Mouse (Mus musculus) C2C12 (cell line): Measurements from ENCODE around the gene Ptpn21.

Source experiments
- CEBPB ChIP-seq: IDR thresholded peaks from one replicate; pipeline ENCODE4 v1.6.1; 2011; ENCODE audit warnings: low read depth, mild to moderate bottlenecking, control low read depth, moderate library complexity
- CTCF ChIP-seq: IDR thresholded peaks from one replicate; pipeline ENCODE4 v1.5.1; 2011; ENCODE audit not compliant: control insufficient read depth, insufficient read depth, insufficient read length
- FOSL1 ChIP-seq: IDR thresholded peaks from one replicate; pipeline ENCODE4 v1.8.0; 2011; ENCODE audit warnings: mild to moderate bottlenecking, low read length; ENCODE audit not compliant: poor library complexity, insufficient read depth, severe bottlenecking
- MAX ChIP-seq: IDR thresholded peaks from one replicate; pipeline ENCODE4 v1.6.1; 2011; ENCODE audit warnings: mild to moderate bottlenecking, control low read depth
- MYOD1 ChIP-seq: IDR thresholded peaks from one replicate; pipeline ENCODE4 v1.6.1; 2011; ENCODE audit warnings: low read depth; ENCODE audit not compliant: control insufficient read depth, insufficient read length
- MYOG ChIP-seq: IDR thresholded peaks from one replicate; pipeline ENCODE4 v1.6.1; 2011; ENCODE audit not compliant: control insufficient read depth, insufficient read length; ENCODE audit errors: extremely low read depth
- USF1 ChIP-seq: IDR thresholded peaks from one replicate; pipeline ENCODE4 v1.6.1; 2011; ENCODE audit warnings: low read depth, mild to moderate bottlenecking, control low read depth, moderate library complexity

DNA sequence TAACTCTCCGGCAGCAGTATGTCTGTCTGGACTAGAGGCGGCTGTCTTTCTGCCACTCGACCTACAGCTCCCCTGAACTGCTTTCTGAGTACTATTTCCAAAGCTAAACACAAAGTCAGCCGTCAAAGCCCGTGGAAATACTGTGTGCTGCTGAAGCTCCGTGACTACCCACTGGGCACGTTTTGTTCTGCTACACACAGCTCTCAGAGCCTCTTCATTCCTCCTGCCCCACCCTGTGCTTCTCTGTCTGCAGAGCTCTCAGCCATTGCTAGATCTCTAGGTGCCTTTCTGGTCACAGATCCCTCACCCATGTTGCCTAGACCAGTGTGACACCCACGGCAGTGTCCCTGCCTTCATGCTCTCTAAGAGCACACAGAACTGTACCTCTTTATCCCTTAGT is 47.0 kb downstream of the Ptpn21 start:
- TF ChIP-seq CTCF (no peak), MAX (no peak), CEBPB (no peak), MYOG (no peak), USF1 (no peak), MYOD1 (no peak), FOSL1 (no peak)
